Mouse (Mus musculus) MEL (cell line): ENCODE data around the gene Pnpla2. TPM values are rescaled to one million over a fixed set of nuclear protein-coding genes. Genes with fewer than 3 reads are reported as not detected.

Source experiments
- DNase-seq: peaks from one replicate; pipeline ENCODE4 v3.0.0; 2011; ENCODE audit warnings: low read depth, low spot score
- H3K27ac ChIP-seq: 2 replicates; pipeline ENCODE4 v1.5.1; 2012; ENCODE audit warnings: low read depth, mild to moderate bottlenecking, control low read depth, low read length, moderate library complexity; ENCODE audit not compliant: control insufficient read depth
- H3K27me3 ChIP-seq, 2 experiments: fragments of 150-350 bp in 1 of 2; sonication (generic) in 1 of 2; 2 replicates each; pipeline ENCODE4 v1.6.1; 2012; ENCODE audit warnings: low read length in 2 of 2, mild to moderate bottlenecking in 2 of 2, improper control_type of control experiment in 1 of 2, moderate library complexity in 1 of 2; ENCODE audit not compliant: insufficient read depth in 2 of 2, control insufficient read depth in 1 of 2
- H3K36me3 ChIP-seq, 2 experiments: 2 replicates each; pipeline ENCODE4 v1.6.1; 2012 to 2014; ENCODE audit warnings: low read length in 2 of 2, improper control_type of control experiment in 1 of 2, inconsistent platforms in 1 of 2, mild to moderate bottlenecking in 1 of 2; ENCODE audit not compliant: insufficient read depth in 2 of 2, control insufficient read depth in 1 of 2
- H3K4me1 ChIP-seq, 2 experiments: fragments of 150-350 bp in 1 of 2; sonication (generic) in 1 of 2; 2 replicates each; pipeline ENCODE4 v1.6.1; 2012; ENCODE audit warnings: low read length in 2 of 2, improper control_type of control experiment in 1 of 2, mild to moderate bottlenecking in 1 of 2; ENCODE audit not compliant: insufficient read depth in 2 of 2, control insufficient read depth in 1 of 2
- H3K4me3 ChIP-seq, 2 experiments: fragments of 150-350 bp in 1 of 2; sonication (generic) in 1 of 2; 2 replicates each; pipeline ENCODE4 v1.5.1; 2012; ENCODE audit warnings: low read depth in 2 of 2, low read length in 2 of 2, mild to moderate bottlenecking in 2 of 2, moderate library complexity in 2 of 2, control low read depth in 1 of 2, improper control_type of control experiment in 1 of 2; ENCODE audit not compliant: control insufficient read depth in 1 of 2, insufficient read depth in 1 of 2
- H3K79me2 ChIP-seq: 2 replicates; pipeline ENCODE4 v1.6.1; 2012; ENCODE audit warnings: mild to moderate bottlenecking, low read length, moderate library complexity; ENCODE audit not compliant: control insufficient read depth, poor library complexity, insufficient read depth
- H3K9ac ChIP-seq: 2 replicates; pipeline ENCODE4 v1.6.1; 2012; ENCODE audit warnings: low read depth, mild to moderate bottlenecking, control low read depth, low read length, moderate library complexity; ENCODE audit not compliant: control insufficient read depth, poor library complexity, severe bottlenecking
- H3K9me3 ChIP-seq: fragments of 150-350 bp; sonication (generic); replicated peaks from 2 replicates; pipeline ENCODE4 v1.6.1; 2012; ENCODE audit warnings: mild to moderate bottlenecking, low read length, improper control_type of control experiment, moderate library complexity; ENCODE audit not compliant: insufficient read depth
- CTCF ChIP-seq, 3 experiments: IDR thresholded peaks in 2 of 3; conservative IDR thresholded peaks in 1 of 3; 2 replicates each; pipeline ENCODE4 v1.5.1; 2011 to 2012; ENCODE audit warnings: low read length in 3 of 3, low read depth in 2 of 3, mild to moderate bottlenecking in 2 of 3, improper control_type of control experiment in 1 of 3, inconsistent platforms in 1 of 3, mixed read lengths in 1 of 3, moderate library complexity in 1 of 3; ENCODE audit not compliant: control insufficient read depth in 1 of 3, insufficient read depth in 1 of 3, poor library complexity in 1 of 3, severe bottlenecking in 1 of 3
- ETS1 ChIP-seq: IDR thresholded peaks from 2 replicates; pipeline ENCODE4 v1.6.1; 2012; ENCODE audit warnings: low read depth, mild to moderate bottlenecking, inconsistent platforms, low read length, improper control_type of control experiment, moderate library complexity
- GATA1 ChIP-seq: IDR thresholded peaks from 2 replicates; pipeline ENCODE4 v1.6.1; 2011; ENCODE audit warnings: low read depth, low read length, improper control_type of control experiment
- KAT2A ChIP-seq: conservative IDR thresholded peaks from 2 replicates; pipeline ENCODE4 v1.6.1; 2012; ENCODE audit warnings: low read depth, low read length, improper control_type of control experiment, inconsistent platforms
- MAZ ChIP-seq: IDR thresholded peaks from 2 replicates; pipeline ENCODE4 v1.6.1; 2012; ENCODE audit warnings: low read depth, mild to moderate bottlenecking, inconsistent platforms, low read length, improper control_type of control experiment
- MEF2A ChIP-seq: IDR thresholded peaks from 2 replicates; pipeline ENCODE4 v1.6.1; 2014; ENCODE audit warnings: low read depth, mild to moderate bottlenecking, inconsistent platforms, low read length, improper control_type of control experiment; ENCODE audit not compliant: poor library complexity, insufficient replicate concordance, severe bottlenecking; ENCODE audit errors: extremely low read depth
- POLR2A ChIP-seq, 2 experiments: IDR thresholded peaks; 2 replicates each; pipeline ENCODE4 v1.6.1; 2011 to 2012; ENCODE audit warnings: low read length in 2 of 2, mild to moderate bottlenecking in 2 of 2, control low read depth in 1 of 2, improper control_type of control experiment in 1 of 2, low read depth in 1 of 2, moderate library complexity in 1 of 2; ENCODE audit not compliant: control insufficient read depth in 1 of 2, insufficient read depth in 1 of 2, poor library complexity in 1 of 2
- POLR2AphosphoS2 ChIP-seq: IDR thresholded peaks from 2 replicates; pipeline ENCODE4 v1.6.1; 2011; ENCODE audit warnings: low read length, improper control_type of control experiment
- RAD21 ChIP-seq: IDR thresholded peaks from 2 replicates; pipeline ENCODE4 v1.6.1; 2011; ENCODE audit warnings: mild to moderate bottlenecking, low read depth, low read length, improper control_type of control experiment
- RCOR1 ChIP-seq: IDR thresholded peaks from 2 replicates; pipeline ENCODE4 v1.6.1; 2012; ENCODE audit warnings: low read depth, mild to moderate bottlenecking, inconsistent platforms, low read length, improper control_type of control experiment
- SMC3 ChIP-seq: IDR thresholded peaks from 2 replicates; pipeline ENCODE4 v1.6.1; 2011; ENCODE audit warnings: low read depth, low read length, improper control_type of control experiment
- TBP ChIP-seq: IDR thresholded peaks from 2 replicates; pipeline ENCODE4 v1.8.0; 2011; ENCODE audit warnings: low read depth, low read length, improper control_type of control experiment
- TCF12 ChIP-seq: IDR thresholded peaks from 2 replicates; pipeline ENCODE4 v1.6.1; 2014; ENCODE audit warnings: low read depth, mild to moderate bottlenecking, inconsistent platforms, low read length, improper control_type of control experiment, moderate library complexity
- USF1 ChIP-seq: IDR thresholded peaks from 2 replicates; pipeline ENCODE4 v1.6.1; 2014; ENCODE audit warnings: low read depth, mild to moderate bottlenecking, inconsistent platforms, low read length, improper control_type of control experiment, moderate library complexity
- USF2 ChIP-seq, 2 experiments: IDR thresholded peaks; 2 replicates each; pipeline ENCODE4 v1.6.1; 2011 to 2012; ENCODE audit warnings: improper control_type of control experiment in 2 of 2, low read length in 2 of 2, borderline replicate concordance in 1 of 2, inconsistent platforms in 1 of 2, low read depth in 1 of 2, mild to moderate bottlenecking in 1 of 2; ENCODE audit not compliant: insufficient read depth in 1 of 2
- ZKSCAN1 ChIP-seq: IDR thresholded peaks from 2 replicates; pipeline ENCODE4 v1.6.1; 2012; ENCODE audit warnings: low read depth, mild to moderate bottlenecking, inconsistent platforms, low read length, improper control_type of control experiment, moderate library complexity
- ZNF384 ChIP-seq: IDR thresholded peaks from 2 replicates; pipeline ENCODE4 v1.6.1; 2012; ENCODE audit warnings: low read depth, mild to moderate bottlenecking, inconsistent platforms, low read length, improper control_type of control experiment
- polyA plus RNA-seq, 2 experiments: library from polyadenylated mRNA; stranded (reverse) in 1 of 2; unstranded in 1 of 2; fragments of >175 nt in 1 of 2; fragments of >200 nt in 1 of 2; gene quantifications; 2 replicates each; pipeline versions ENCODE4 v1.2.1 to v1.2.4; 2012; ENCODE audit warnings: low replicate concordance in 2 of 2, low read depth in 1 of 2; ENCODE audit not compliant: insufficient read length in 2 of 2, insufficient read depth in 1 of 2, missing spikeins in 1 of 2
- total RNA-seq: library from RNA; depleted of rRNA; stranded (reverse); fragments of 300-350 nt; gene quantifications from 2 replicates; pipeline ENCODE4 v1.2.3, GENCODE M21; 2012

Pnpla2 gene
- total and polyA plus RNA-seq, 3 experiments: 8.3 to 38.6 TPM; not detected in 1

GRCm38 (mm10) chr7:141487141-141487540 is 32.1 kb downstream of the Pnpla2 start:
- no peaks in the 10 kb centered on the region for H3K79me2 ChIP-seq
- H3K27me3 ChIP-seq: no peaks in the 10 kb centered on the region
- H3K9ac ChIP-seq: no peak overlapping the region
- TF ChIP-seq GATA1: no peak
- 0 out of 4 replicates have a peak, but pooled peaks of 1 of the 2 experiments have one; percentile 10 for TF ChIP-seq POLR2A (IDR thresholded peaks at IDR 0.05; ENCODE audit: control insufficient read depth in 1 of 2, insufficient read depth in 1 of 2, low read depth in 1 of 2, low read length in 2 of 2, poor library complexity in 1 of 2)
- TF ChIP-seq, all 39 proteins: peak for 1
- no peaks in the 10 kb centered on the region for H3K4me1 ChIP-seq
- no peak overlapping the region for H3K4me3 ChIP-seq
- H3K27ac ChIP-seq: no peak overlapping the region
- no peaks in the 10 kb centered on the region for H3K36me3 ChIP-seq
- H3K9me3 ChIP-seq: no peaks in the 10 kb centered on the region
- DNase-seq: no peak

- H3K9ac ChIP-seq: no peak overlapping the region
- TF ChIP-seq USF2 (IDR thresholded peaks at IDR 0.05; ENCODE audit: borderline replicate concordance in 1 of 2, insufficient read depth in 1 of 2, low read depth in 1 of 2, low read length in 2 of 2) (no peak), TCF12 (no peak), ZNF384 (no peak), SMC3 (peak; percentile 56), CTCF (IDR thresholded peaks at IDR 0.05 in 2 of 3, conservative IDR thresholded peaks at IDR 0.05 in 1 of 3; ENCODE audit: control insufficient read depth in 1 of 3, insufficient read depth in 1 of 3, low read depth in 2 of 3, low read length in 3 of 3, poor library complexity in 1 of 3, severe bottlenecking in 1 of 3) (peak; percentile 30 to 64 (median 43)), POLR2A (IDR thresholded peaks at IDR 0.05; ENCODE audit: control insufficient read depth in 1 of 2, insufficient read depth in 1 of 2, low read depth in 1 of 2, low read length in 2 of 2, poor library complexity in 1 of 2) (0 out of 4 replicates have a peak, but pooled peaks of 1 of the 2 experiments have one; percentile 3), MAZ (no peak)
- TF ChIP-seq, all 39 proteins: peak for 3
- Histone ChIP-seq H3K9me3 (no peaks in the 10 kb centered on the region), H3K36me3 (no peaks in the 10 kb centered on the region; a peak in 1 of 4 replicates), H3K27me3 (no peaks in the 10 kb centered on the region), H3K4me1 (no peaks in the 10 kb centered on the region), H3K27ac (no peak overlapping the region), H3K4me3 (no peak overlapping the region), H3K79me2 (no peaks in the 10 kb centered on the region)
- DNase-seq: peak; percentile 64
Measured at GRCm38 (mm10) chr7:141491151-141491550, 36.2 kb downstream of the Pnpla2 start.

GRCm38 (mm10) chr7:141492738-141493137 is 37.7 kb downstream of the Pnpla2 start:
- DNase-seq: no peak
- TF ChIP-seq USF1 (no peak), ETS1 (no peak), ZKSCAN1 (no peak), RAD21 (no peak), RCOR1 (no peak), MEF2A (no peak), KAT2A (no peak), TBP (no peak), CTCF (IDR thresholded peaks at IDR 0.05 in 2 of 3, conservative IDR thresholded peaks at IDR 0.05 in 1 of 3; ENCODE audit: control insufficient read depth in 1 of 3, insufficient read depth in 1 of 3, low read depth in 2 of 3, low read length in 3 of 3, poor library complexity in 1 of 3, severe bottlenecking in 1 of 3) (no peak), SMC3 (no peak), POLR2AphosphoS2 (no peak)
- Histone ChIP-seq H3K4me1 (no peaks in the 10 kb centered on the region), H3K27ac (no peak overlapping the region), H3K9me3 (no peaks in the 10 kb centered on the region), H3K27me3 (no peaks in the 10 kb centered on the region), H3K36me3 (no peaks in the 10 kb centered on the region; a peak in 1 of 4 replicates), H3K4me3 (no peak overlapping the region), H3K9ac (no peak overlapping the region), H3K79me2 (no peaks in the 10 kb centered on the region)
